Mouse (Mus musculus) liver, embryonic 11.5 days (tissue): ENCODE measurements around the gene Ino80b. TPM values are rescaled to one million over a fixed set of nuclear protein-coding genes. Genes with fewer than 3 reads are reported as not detected.

Source experiments
- ATAC-seq: fragments of 200-750 bp; cut with Nextera tagmentation; replicated peaks from 2 replicates; pipeline ENCODE4 v1.8.0; 2017; ENCODE audit warnings: moderate number of reproducible peaks, mild to moderate bottlenecking, moderate TSS enrichment, moderate library complexity; ENCODE audit not compliant: low FRiP score
- DNase-seq: peaks from one replicate; pipeline ENCODE4 v3.0.0-alpha.2; 2017; ENCODE audit warnings: low spot score
- H3K27ac ChIP-seq: fragments of 300-500 bp; sonication (generic); 2 replicates; pipeline ENCODE4 v1.5.1; 2014; ENCODE audit warnings: mild to moderate bottlenecking, low read depth, low read length, control low read depth
- H3K27me3 ChIP-seq: fragments of 300-500 bp; sonication (generic); replicated peaks from 2 replicates; pipeline ENCODE4 v1.6.1; 2014; ENCODE audit warnings: low read length, mixed read lengths; ENCODE audit not compliant: control insufficient read depth, insufficient read depth
- H3K36me3 ChIP-seq: fragments of 300-500 bp; sonication (generic); 2 replicates; pipeline ENCODE4 v1.6.1; 2014; ENCODE audit warnings: mild to moderate bottlenecking, low read length, moderate library complexity, mixed read lengths; ENCODE audit not compliant: control insufficient read depth, insufficient read depth
- H3K4me1 ChIP-seq: fragments of 300-500 bp; sonication (generic); replicated peaks from 2 replicates; pipeline ENCODE4 v1.6.1; 2014; ENCODE audit warnings: low read length, mixed read lengths; ENCODE audit not compliant: control insufficient read depth, insufficient read depth
- H3K4me2 ChIP-seq: fragments of 300-500 bp; sonication (generic); 2 replicates; pipeline ENCODE4 v1.6.1; 2014; ENCODE audit warnings: mild to moderate bottlenecking, control low read depth, moderate library complexity
- H3K4me3 ChIP-seq: fragments of 300-500 bp; sonication (generic); 2 replicates; pipeline ENCODE4 v1.5.1; 2014; ENCODE audit warnings: low read depth, low read length, control low read depth
- H3K9ac ChIP-seq: fragments of 300-500 bp; sonication (generic); 2 replicates; pipeline ENCODE4 v1.6.1; 2014; ENCODE audit warnings: low read depth, low read length, control low read depth
- H3K9me3 ChIP-seq: fragments of 300-500 bp; sonication (generic); 2 replicates; pipeline ENCODE4 v1.6.1; 2016; ENCODE audit warnings: low read length, inconsistent platforms, mixed read lengths; ENCODE audit not compliant: control insufficient read depth
- WGBS: fragments of 180-500 bp; shearing (Covaris S2); extraction: QIAGEN DNeasy Blood & Tissue Kit; methylation state at CpG from one replicate; pipeline ENCODE4 v1.1.7; 2014; 5-methylcytosine and 5-hydroxymethylcytosine counted together
- polyA plus RNA-seq: library from polyadenylated mRNA; unstranded; fragments of >200 nt; fragmentation: Nextera tagmentation; extraction: Ambion mirVana; gene quantifications from 2 replicates; pipeline ENCODE4 v1.2.1, GENCODE M21; 2014

Ino80b gene
- polyA plus RNA-seq, 1 experiment from 2014 or later = 17.6 TPM

GRCm38 (mm10) chr6:83147280-83147679 lies 22.0 kb upstream of the Ino80b start:
- whole genome bisulfite sequencing = 60% methylated on average over 7 of the region's 7 CpGs
- Histone ChIP-seq H3K4me3 (no peak overlapping the region), H3K9ac (no peak overlapping the region), H3K27ac (no peak overlapping the region), H3K27me3 (peaks cover 9% of the 10 kb centered on the region), H3K9me3 (no peaks in the 10 kb centered on the region), H3K4me1 (peaks cover 5% of the 10 kb centered on the region), H3K4me2 (no peak overlapping the region), H3K36me3 (peaks cover 5% of the 10 kb centered on the region; the same call in 1 of the 2 replicates)
- no peak for ATAC-seq
- no peak for DNase-seq

GRCm38 (mm10) chr6:83145805-83146204 lies 20.6 kb upstream of the Ino80b start:
- Histone ChIP-seq H3K36me3 (peaks cover 5% of the 10 kb centered on the region; the same call in 1 of the 2 replicates), H3K27me3 (peaks cover 17% of the 10 kb centered on the region), H3K4me3 (no peak overlapping the region), H3K4me1 (peaks cover 7% of the 10 kb centered on the region), H3K9me3 (no peaks in the 10 kb centered on the region), H3K9ac (no peak overlapping the region), H3K4me2 (no peak overlapping the region), H3K27ac (no peak overlapping the region)
- DNase-seq = no peak
- ATAC-seq = no peak
- 61% methylated on average over 9 of the region's 9 CpGs for WGBS

GRCm38 (mm10) chr6:83145209-83145608 lies 20.0 kb upstream of the Ino80b start:
- Histone ChIP-seq H3K4me3 (no peak overlapping the region), H3K4me1 (peaks cover 7% of the 10 kb centered on the region), H3K36me3 (peaks cover 5% of the 10 kb centered on the region; the same call in 1 of the 2 replicates), H3K27ac (no peak overlapping the region), H3K9ac (no peak overlapping the region), H3K27me3 (peaks cover 17% of the 10 kb centered on the region), H3K4me2 (no peak overlapping the region), H3K9me3 (no peaks in the 10 kb centered on the region)
- ATAC-seq = no peak
- WGBS = 60% methylated on average over 2 of the region's 2 CpGs
- no peak for DNase-seq

- 44% methylated on average over 11 of the region's 11 CpGs for WGBS
- peaks cover 3% of the 10 kb centered on the region; the same call in 1 of the 2 replicates for H3K36me3 ChIP-seq
- H3K4me1 ChIP-seq = peaks cover 16% of the 10 kb centered on the region
- no peak overlapping the region for H3K27ac ChIP-seq
- peaks cover 17% of the 10 kb centered on the region for H3K27me3 ChIP-seq
- no peaks in the 10 kb centered on the region for H3K9me3 ChIP-seq
- H3K4me3 ChIP-seq = no peak overlapping the region
- ATAC-seq (no peak), DNase-seq (no peak)
- no peak overlapping the region for H3K4me2 ChIP-seq
- H3K9ac ChIP-seq = no peak overlapping the region
Measured at GRCm38 (mm10) chr6:83142886-83143285, 17.7 kb upstream of the Ino80b start.

- peak overlapping the region; percentile 26 for H3K9ac ChIP-seq
- no peak for DNase-seq
- H3K9me3 ChIP-seq = no peaks in the 10 kb centered on the region
- 8% methylated on average over 41 of the region's 41 CpGs for WGBS
- ATAC-seq = no peak
- H3K4me2 ChIP-seq = peak overlapping the region; percentile 65
- H3K4me1 ChIP-seq = peaks cover 20% of the 10 kb centered on the region
- H3K36me3 ChIP-seq = no peaks in the 10 kb centered on the region; the same call in 1 of the 2 replicates
- peak overlapping the region; percentile 35 for H3K4me3 ChIP-seq
- H3K27ac ChIP-seq = no peak overlapping the region
- peaks cover 17% of the 10 kb centered on the region for H3K27me3 ChIP-seq
Measured at GRCm38 (mm10) chr6:83142211-83142731, 17.0 kb upstream of the Ino80b start.

- Histone ChIP-seq H3K27me3 (peaks cover 17% of the 10 kb centered on the region), H3K27ac (no peak overlapping the region), H3K4me2 (no peak overlapping the region), H3K4me1 (peaks cover 23% of the 10 kb centered on the region), H3K9ac (no peak overlapping the region), H3K9me3 (no peaks in the 10 kb centered on the region), H3K4me3 (no peak overlapping the region), H3K36me3 (no peaks in the 10 kb centered on the region; the same call in 1 of the 2 replicates)
- WGBS = 40% methylated on average over 4 of the region's 4 CpGs
- DNase-seq (no peak), ATAC-seq (no peak)
Measured at GRCm38 (mm10) chr6:83141636-83142035, 16.4 kb upstream of the Ino80b start.

GRCm38 (mm10) chr6:83140044-83140443 lies 14.8 kb upstream of the Ino80b start:
- DNase-seq (no peak), ATAC-seq (no peak)
- no peak overlapping the region for H3K9ac ChIP-seq
- WGBS = 90% methylated on average over 8 of the region's 8 CpGs
- peaks cover 34% of the 10 kb centered on the region for H3K4me1 ChIP-seq
- no peak overlapping the region for H3K4me2 ChIP-seq
- H3K9me3 ChIP-seq = no peaks in the 10 kb centered on the region
- H3K27ac ChIP-seq = no peak overlapping the region
- no peaks in the 10 kb centered on the region; the same call in 1 of the 2 replicates for H3K36me3 ChIP-seq
- no peak overlapping the region for H3K4me3 ChIP-seq
- peaks cover 29% of the 10 kb centered on the region for H3K27me3 ChIP-seq

- no peaks in the 10 kb centered on the region for H3K9me3 ChIP-seq
- H3K27me3 ChIP-seq = peaks cover 30% of the 10 kb centered on the region
- peak overlapping the region; percentile 97 for H3K27ac ChIP-seq
- peak overlapping the region; percentile 86 for H3K9ac ChIP-seq
- H3K36me3 ChIP-seq = no peaks in the 10 kb centered on the region; the same call in 1 of the 2 replicates
- peak overlapping the region; percentile 86 for H3K4me2 ChIP-seq
- peaks cover 37% of the 10 kb centered on the region for H3K4me1 ChIP-seq
- DNase-seq = no peak
- H3K4me3 ChIP-seq = peak overlapping the region; percentile 63
- WGBS = 2% methylated on average over 11 of the region's 11 CpGs
- ATAC-seq = peak; percentile 48
Measured at GRCm38 (mm10) chr6:83138056-83138455, 12.8 kb upstream of the Ino80b start.

- Histone ChIP-seq H3K27ac (peak overlapping the region; percentile 97), H3K9me3 (no peaks in the 10 kb centered on the region), H3K36me3 (no peaks in the 10 kb centered on the region; the same call in 1 of the 2 replicates), H3K4me3 (peak overlapping the region; percentile 63), H3K4me1 (peaks cover 37% of the 10 kb centered on the region), H3K27me3 (peaks cover 26% of the 10 kb centered on the region), H3K9ac (peak overlapping the region; percentile 86), H3K4me2 (peak overlapping the region; percentile 86)
- ATAC-seq (peak; percentile 64), DNase-seq (peak; percentile 86)
- under 1% methylated on average over 12 of the region's 12 CpGs for WGBS
Measured at GRCm38 (mm10) chr6:83137576-83137950, 12.3 kb upstream of the Ino80b start.
